9 mouse cellular contexts compared by ENCODE assay signal in genomic region chr13:111796191-111796920, GRCm38 (mm10). TPM values are rescaled to one million over a fixed set of nuclear protein-coding genes. Genes with fewer than 3 reads are reported as not detected.
DNase-seq lines count a peak whose midpoint lies in the region; ATAC-seq and TF ChIP-seq lines count a peak whose summit lies in the region.
"Had no signal": no experiment of that assay in that cellular context is flagged by ENCODE, and none has a peak within 500 bp of the region (broad histone marks: within the 10 kb centered on the region; RNA-seq: fewer than 3 reads in every experiment).

No protein-coding gene starts in this region.

- ATAC-seq in activated CD4-positive, CD25-positive, alpha-beta regulatory T cell, adult 4 months = peak; percentile 82
- ATAC-seq in heart, embryonic 15.5 days (replicated peaks; ENCODE audit: insufficient number of reproducible peaks, insufficient read depth, low FRiP score, low read depth) = 0 out of 2 replicates have a peak, but pooled peaks have one; percentile 20
- peak; percentile 71 for ATAC-seq in liver, embryonic 14.5 days (ENCODE audit: insufficient read depth)

- no peak overlapping the region for H3K4me3 ChIP-seq in kidney, adult 2 months (ENCODE audit: insufficient read depth, low read depth, low read length)
- no peak overlapping the region for H3K4me3 ChIP-seq in heart, embryonic 15.5 days
- peak overlapping the region in 1 of 2 experiments; percentile 9; a peak in 3 of 4 replicates for H3K4me3 ChIP-seq in liver, embryonic 14.5 days (ENCODE audit: insufficient read depth in 1 of 2, low read depth in 2 of 2, low read length in 2 of 2)
- H3K4me3 ChIP-seq: limb, embryonic 12.5 days had no signal

- no peaks in the 10 kb centered on the region for H3K9me3 ChIP-seq in heart, embryonic 15.5 days (replicated peaks)
- H3K9me3 ChIP-seq in liver, embryonic 14.5 days (ENCODE audit: control insufficient read depth, low read length) = no peaks in the 10 kb centered on the region
- H3K9me3 ChIP-seq: limb, embryonic 12.5 days had no signal

- peak; percentile 51 for DNase-seq in kidney, adult 2 months
- DNase-seq in kidney, adult 11 months = no peak
- peak in 1 of 3 experiments; percentile 61 for DNase-seq in liver, embryonic 14.5 days (ENCODE audit: low read depth in 3 of 3, low spot score in 3 of 3)
- DNase-seq in natural killer cell, adult 2 months (ENCODE audit: low spot score in 2 of 2) = peak; percentile 65 to 67
- no peak for DNase-seq in embryo, embryonic 10 days (ENCODE audit: low spot score)
- DNase-seq in right cerebral cortex, adult 18-20 months = no peak

- no peak overlapping the region for H3K9ac ChIP-seq in heart, embryonic 15.5 days
- H3K9ac ChIP-seq in liver, embryonic 14.5 days (replicated peaks) = peak overlapping the region; percentile 9; the same call in 1 of the 2 replicates
- H3K9ac ChIP-seq: limb, embryonic 12.5 days had no signal

- 8% methylated on average over 11 of the region's 11 CpGs for WGBS in kidney, adult 2 months
- 20% methylated on average over 11 of the region's 11 CpGs for WGBS in heart, embryonic 15.5 days
- WGBS in liver, embryonic 14.5 days (ENCODE audit: insufficient replicate concordance) = 21% methylated on average over 11 of the region's 11 CpGs

- TF ChIP-seq EP300 in liver, embryonic 14.5 days (IDR thresholded peaks at IDR 0.05; ENCODE audit: low read depth) = no peak

- H3K4me1 ChIP-seq in kidney, adult 2 months (ENCODE audit: control insufficient read depth, insufficient read depth, low read length) = peaks cover 53% of the 10 kb centered on the region
- H3K4me1 ChIP-seq in heart, embryonic 15.5 days (replicated peaks) = peaks cover 72% of the 10 kb centered on the region
- H3K4me1 ChIP-seq in liver, embryonic 14.5 days (replicated peaks; ENCODE audit: control insufficient read depth in 2 of 2, insufficient read depth in 2 of 2, low read length in 1 of 2) = peaks cover 20 to 33% of the 10 kb centered on the region in 2 experiments

- no peak for TF ChIP-seq POLR2A in kidney, adult 2 months (IDR thresholded peaks at IDR 0.05; ENCODE audit: low read depth, low read length)

- H3K36me3 ChIP-seq in kidney, adult 2 months (ENCODE audit: control insufficient read depth, insufficient read depth, low read length) = no peaks in the 10 kb centered on the region
- H3K36me3 ChIP-seq in heart, embryonic 15.5 days = no peaks in the 10 kb centered on the region
- H3K36me3 ChIP-seq in liver, embryonic 14.5 days (replicated peaks; ENCODE audit: control insufficient read depth, insufficient read depth, low read depth) = peaks cover 5% of the 10 kb centered on the region; the same call in 1 of the 2 replicates
- H3K36me3 ChIP-seq: limb, embryonic 12.5 days had no signal

- peak overlapping the region; percentile 22 for H3K4me2 ChIP-seq in heart, embryonic 15.5 days
- H3K4me2 ChIP-seq in liver, embryonic 14.5 days (ENCODE audit: low read depth) = peak overlapping the region; percentile 56

- H3K27me3 ChIP-seq in kidney, adult 2 months (replicated peaks; ENCODE audit: control insufficient read depth, insufficient read depth, low read length) = no peaks in the 10 kb centered on the region
- no peaks in the 10 kb centered on the region for H3K27me3 ChIP-seq in heart, embryonic 15.5 days
- no peaks in the 10 kb centered on the region for H3K27me3 ChIP-seq in liver, embryonic 14.5 days (ENCODE audit: control insufficient read depth, insufficient read depth, low read length)
- H3K27me3 ChIP-seq: limb, embryonic 12.5 days had no signal

- peak overlapping the region; percentile 63 for H3K27ac ChIP-seq in kidney, adult 2 months (ENCODE audit: insufficient read depth, low read depth, low read length)
- H3K27ac ChIP-seq in heart, embryonic 15.5 days = peak overlapping the region; percentile 85
- peak overlapping the region; percentile 36; the same call in 1 of the 2 replicates for H3K27ac ChIP-seq in liver, embryonic 14.5 days
- H3K27ac ChIP-seq: limb, embryonic 12.5 days had no signal

- no peak for TF ChIP-seq CTCF in kidney, adult 2 months (conservative IDR thresholded peaks at IDR 0.05; ENCODE audit: insufficient read depth, insufficient read length, low read depth, low read length)
- TF ChIP-seq CTCF in liver, embryonic 14.5 days (IDR thresholded peaks at IDR 0.05; ENCODE audit: low read depth) = 0 out of 2 replicates have a peak, but pooled peaks have one; percentile 1

RNA-seq across cellular contexts. Expression of gene Map3k1, which starts 12.4 kb away (rescaled TPM):
- polyA plus RNA-seq in kidney, adult 2 months (2012; rRNA removed) = 16.6 and 17.8 TPM in 2 replicates
- polyA plus RNA-seq in activated CD4-positive, CD25-positive, alpha-beta regulatory T cell, adult 4 months (2017; shearing (Covaris generic)) = 100 to 1,000 TPM in 1 of 2 experiments, 10 to 100 TPM in 1; 84.4 to 102 TPM
- 11.4 and 11.7 TPM in 2 replicates for polyA plus RNA-seq in heart, embryonic 15.5 days (2015; fragmentation: Nextera tagmentation; extraction: Ambion mirVana)
- 3.8 and 5.9 TPM in 2 replicates for polyA plus RNA-seq in liver, embryonic 14.5 days (2012; rRNA removed)
- 13.3 and 14.5 TPM in 2 replicates for polyA plus RNA-seq in liver, embryonic 14.5 days (2014; fragmentation: Nextera tagmentation; extraction: Ambion mirVana)

Comparison
In these comparisons a context has a peak if more than half of its experiments do, and no peak if none do; other contexts are left out.
1. DNase-seq: peak in kidney, adult 2 months (single experiment) and natural killer cell, adult 2 months (2 of 2); none in kidney, adult 11 months (single experiment), embryo, embryonic 10 days (single experiment) and right cerebral cortex, adult 18-20 months (single experiment).
2. ATAC-seq: peak in every context shown above with its lines; median percentile 82 in activated CD4-positive, CD25-positive, alpha-beta regulatory T cell, adult 4 months; 71 in liver, embryonic 14.5 days; 20 in heart, embryonic 15.5 days.
3. Peak in every context shown above with its lines, with median percentiles within 50 percentile points of each other: H3K27ac ChIP-seq.